Mouse (Mus musculus) MEL (cell line): ENCODE measurements around the gene Tmem253.

Experiments used
- CTCF ChIP-seq, 3 experiments: IDR thresholded peaks in 2 of 3; conservative IDR thresholded peaks in 1 of 3; 2 replicates each; pipeline ENCODE4 v1.5.1; 2011 to 2012; ENCODE audit warnings: low read length in 3 of 3, low read depth in 2 of 3, mild to moderate bottlenecking in 2 of 3, improper control_type of control experiment in 1 of 3, inconsistent platforms in 1 of 3, mixed read lengths in 1 of 3, moderate library complexity in 1 of 3; ENCODE audit not compliant: control insufficient read depth in 1 of 3, insufficient read depth in 1 of 3, poor library complexity in 1 of 3, severe bottlenecking in 1 of 3
- EP300 ChIP-seq, 2 experiments: IDR thresholded peaks; 2 replicates each; pipeline ENCODE4 v1.6.1; 2011; ENCODE audit warnings: improper control_type of control experiment in 2 of 2, low read length in 2 of 2, low read depth in 1 of 2, mild to moderate bottlenecking in 1 of 2
- GATA1 ChIP-seq: IDR thresholded peaks from 2 replicates; pipeline ENCODE4 v1.6.1; 2011; ENCODE audit warnings: low read depth, low read length, improper control_type of control experiment
- JUND ChIP-seq: IDR thresholded peaks from 2 replicates; pipeline ENCODE4 v1.6.1; 2011; ENCODE audit warnings: low read depth, mild to moderate bottlenecking, improper control_type of control experiment, low read length
- MAFK ChIP-seq: IDR thresholded peaks from 2 replicates; pipeline ENCODE4 v1.6.1; 2011; ENCODE audit warnings: low read depth, mild to moderate bottlenecking, low read length, improper control_type of control experiment, borderline replicate concordance
- MAX ChIP-seq: IDR thresholded peaks from 2 replicates; pipeline ENCODE4 v1.6.1; 2011; ENCODE audit warnings: low read length, improper control_type of control experiment
- MEF2A ChIP-seq: IDR thresholded peaks from 2 replicates; pipeline ENCODE4 v1.6.1; 2014; ENCODE audit warnings: low read depth, mild to moderate bottlenecking, inconsistent platforms, low read length, improper control_type of control experiment; ENCODE audit not compliant: poor library complexity, insufficient replicate concordance, severe bottlenecking; ENCODE audit errors: extremely low read depth
- MXI1 ChIP-seq: IDR thresholded peaks from 2 replicates; pipeline ENCODE4 v1.6.1; 2011; ENCODE audit warnings: mild to moderate bottlenecking, low read depth, low read length, improper control_type of control experiment
- POLR2A ChIP-seq, 2 experiments: IDR thresholded peaks; 2 replicates each; pipeline ENCODE4 v1.6.1; 2011 to 2012; ENCODE audit warnings: low read length in 2 of 2, mild to moderate bottlenecking in 2 of 2, control low read depth in 1 of 2, improper control_type of control experiment in 1 of 2, low read depth in 1 of 2, moderate library complexity in 1 of 2; ENCODE audit not compliant: control insufficient read depth in 1 of 2, insufficient read depth in 1 of 2, poor library complexity in 1 of 2
- POLR2AphosphoS2 ChIP-seq: IDR thresholded peaks from 2 replicates; pipeline ENCODE4 v1.6.1; 2011; ENCODE audit warnings: low read length, improper control_type of control experiment
- TAL1 ChIP-seq: IDR thresholded peaks from 2 replicates; pipeline ENCODE4 v1.6.1; 2012; ENCODE audit warnings: mild to moderate bottlenecking, inconsistent platforms, low read length, moderate library complexity, mixed read lengths
- TBP ChIP-seq: IDR thresholded peaks from 2 replicates; pipeline ENCODE4 v1.8.0; 2011; ENCODE audit warnings: low read depth, low read length, improper control_type of control experiment
- ZC3H11A ChIP-seq: IDR thresholded peaks from 2 replicates; pipeline ENCODE4 v1.6.1; 2012; ENCODE audit warnings: low read depth, mild to moderate bottlenecking, inconsistent platforms, low read length, improper control_type of control experiment
- ZKSCAN1 ChIP-seq: IDR thresholded peaks from 2 replicates; pipeline ENCODE4 v1.6.1; 2012; ENCODE audit warnings: low read depth, mild to moderate bottlenecking, inconsistent platforms, low read length, improper control_type of control experiment, moderate library complexity

DNA sequence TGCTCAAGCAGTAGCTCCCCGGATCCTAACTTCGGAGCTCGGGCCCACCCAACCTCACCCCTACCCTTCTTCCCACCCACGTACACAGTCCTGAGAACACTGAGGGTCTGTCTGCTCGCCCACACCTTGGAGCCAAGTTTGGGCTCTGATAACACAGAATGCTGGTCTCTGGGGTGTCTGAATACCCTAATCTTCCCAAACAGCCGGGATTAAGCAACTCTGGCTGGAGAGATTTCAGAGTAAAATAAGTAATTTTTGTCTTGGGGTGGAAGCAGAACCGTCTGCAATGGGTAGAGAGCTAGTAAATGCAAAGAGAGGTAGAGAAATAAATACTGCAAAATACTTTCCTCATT, 29.3 kb upstream of the Tmem253 start:
- TF ChIP-seq MEF2A = no peak
- TF ChIP-seq CTCF (IDR thresholded peaks at IDR 0.05 in 2 of 3, conservative IDR thresholded peaks at IDR 0.05 in 1 of 3; ENCODE audit: control insufficient read depth in 1 of 3, insufficient read depth in 1 of 3, low read depth in 2 of 3, low read length in 3 of 3, poor library complexity in 1 of 3, severe bottlenecking in 1 of 3) = no peak
- no peak for TF ChIP-seq ZKSCAN1
- no peak for TF ChIP-seq POLR2A (IDR thresholded peaks at IDR 0.05; ENCODE audit: control insufficient read depth in 1 of 2, insufficient read depth in 1 of 2, low read depth in 1 of 2, low read length in 2 of 2, poor library complexity in 1 of 2)
- no peak for TF ChIP-seq JUND
- no peak for TF ChIP-seq ZC3H11A
- TF ChIP-seq TAL1 = peak; percentile 82
- TF ChIP-seq POLR2AphosphoS2 = no peak
- no peak for TF ChIP-seq MAX
- TF ChIP-seq EP300 (IDR thresholded peaks at IDR 0.05; ENCODE audit: low read depth in 1 of 2, low read length in 2 of 2) = peak; percentile 49 to 82
- TF ChIP-seq GATA1 = peak; percentile 90
- TF ChIP-seq MXI1 = no peak
- TF ChIP-seq MAFK = no peak
- TF ChIP-seq TBP = no peak
